Mouse (Mus musculus) right cerebral cortex, postnatal 36 days (tissue): ENCODE results near the gene Mst1.

Experiments
- DNase-seq, 2 experiments: peaks; one replicate each; pipeline ENCODE4 v3.0.0; 2022; ENCODE audit warnings: low spot score in 2 of 2, mixed read lengths in 1 of 2

The Mst1 gene

DNA sequence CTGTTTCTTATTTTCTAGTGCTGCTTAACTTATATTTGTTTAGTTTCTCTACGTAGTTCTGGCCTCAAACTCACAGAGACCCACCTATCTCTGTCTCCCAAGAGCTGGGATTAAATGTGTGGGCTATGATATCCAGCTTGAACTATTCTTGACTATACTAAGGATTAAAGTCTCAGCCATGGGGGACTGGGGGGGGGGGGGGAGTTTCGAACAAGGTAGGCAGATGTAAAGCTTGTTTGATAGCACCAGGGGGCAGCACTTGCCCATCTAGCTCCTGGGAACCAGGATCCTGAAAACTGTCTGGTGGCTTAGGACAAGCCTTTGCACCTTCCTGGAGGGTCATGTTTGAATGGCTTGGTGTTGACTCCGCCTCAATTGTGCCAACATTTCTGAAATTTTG lies 15.3 kb downstream of the Mst1 start:
- DNase-seq: no peak

DNA sequence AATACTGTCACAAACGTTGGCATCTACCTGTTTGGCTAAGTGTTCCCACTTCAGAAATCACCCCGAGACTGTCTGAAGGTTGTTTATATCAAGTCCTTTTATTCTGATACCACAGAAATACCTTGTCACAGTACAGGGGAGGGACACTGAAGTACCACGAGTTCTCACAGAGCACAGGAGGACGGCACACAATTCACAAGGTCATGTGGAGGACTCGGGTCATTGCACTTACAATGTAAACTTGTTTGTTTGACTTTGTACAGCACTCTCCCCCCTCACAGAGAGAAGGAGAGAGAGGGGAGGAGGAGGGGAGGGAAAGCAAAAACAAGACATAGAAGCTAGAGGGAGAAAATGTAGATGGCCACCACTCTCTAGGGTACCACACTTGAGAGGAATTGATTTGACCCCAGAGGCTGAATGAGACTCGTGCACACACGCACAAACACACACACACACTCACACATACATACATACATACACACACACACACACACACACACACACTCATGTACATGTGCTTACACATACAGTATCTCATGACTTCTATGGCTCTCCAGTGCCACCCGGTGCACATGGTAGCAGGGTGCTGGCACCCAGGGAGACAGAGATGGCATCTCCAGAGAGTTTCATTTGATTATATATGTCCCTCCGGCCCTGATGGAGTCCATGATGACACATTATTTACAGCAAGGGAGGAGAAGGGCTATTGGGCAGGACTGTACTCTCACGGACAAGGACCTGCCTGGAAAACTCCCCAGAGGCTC lies 15.9 kb downstream of the Mst1 start:
- DNase-seq: no peak

DNA sequence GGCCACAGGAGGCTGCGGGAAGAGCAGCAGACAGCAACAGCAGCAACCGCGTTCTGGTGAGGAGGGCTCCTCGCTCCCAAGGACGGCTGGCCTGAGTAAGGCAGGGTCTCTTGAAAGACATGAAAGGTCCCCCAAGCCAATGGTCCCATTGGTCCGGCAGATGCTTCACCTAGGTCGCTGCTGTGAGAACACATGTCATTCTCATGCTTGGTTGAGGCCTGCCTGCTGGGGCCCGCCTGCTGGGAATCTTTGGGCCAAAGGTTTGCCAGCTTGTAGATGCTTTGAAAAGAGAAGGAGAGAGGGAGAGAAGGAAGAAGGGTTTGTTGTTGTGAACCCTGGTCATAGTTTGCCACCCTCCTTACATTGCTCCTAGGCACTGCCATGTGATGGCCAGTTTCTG lies 19.4 kb downstream of the Mst1 start:
- DNase-seq: no peak

DNA sequence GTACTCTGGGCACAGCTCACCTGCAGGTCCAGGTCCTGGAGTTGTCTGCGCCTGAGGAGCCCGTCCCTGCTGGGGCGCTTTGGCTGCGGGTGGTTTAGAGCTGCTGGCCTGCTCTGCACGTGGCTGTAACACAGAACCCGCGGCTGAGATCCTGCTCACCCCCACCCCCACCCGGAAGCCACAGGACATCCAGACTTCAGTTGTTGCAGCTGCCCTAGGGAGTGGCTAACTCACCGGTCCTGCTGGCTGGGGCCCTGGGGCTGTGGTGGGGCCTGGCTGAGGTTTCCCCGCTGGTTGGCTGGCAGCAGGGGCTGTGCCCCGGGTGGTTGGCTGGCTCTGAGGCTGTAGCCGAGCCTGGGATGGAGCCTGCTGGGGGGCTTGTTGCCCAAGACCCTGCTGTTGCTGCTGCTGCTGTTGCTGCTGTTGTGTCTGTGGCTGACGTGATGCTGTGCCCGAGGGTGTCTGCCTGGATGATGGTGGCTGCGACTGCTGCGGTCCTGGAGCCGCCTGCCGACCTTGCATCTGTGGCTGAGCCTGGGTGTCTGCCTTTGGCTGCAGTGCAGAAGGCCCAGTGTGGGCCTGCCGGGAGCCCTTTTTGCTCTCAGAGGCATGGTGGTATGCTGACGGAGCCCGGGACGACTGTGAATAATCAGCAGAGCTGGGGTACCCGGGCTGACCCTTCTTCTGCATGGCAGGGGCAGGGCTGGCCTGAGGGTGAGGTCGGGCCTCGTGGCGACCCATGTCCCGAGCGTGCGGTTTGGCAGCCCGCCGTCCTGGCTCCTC lies 24.7 kb downstream of the Mst1 start:
- DNase-seq: no peak

DNA sequence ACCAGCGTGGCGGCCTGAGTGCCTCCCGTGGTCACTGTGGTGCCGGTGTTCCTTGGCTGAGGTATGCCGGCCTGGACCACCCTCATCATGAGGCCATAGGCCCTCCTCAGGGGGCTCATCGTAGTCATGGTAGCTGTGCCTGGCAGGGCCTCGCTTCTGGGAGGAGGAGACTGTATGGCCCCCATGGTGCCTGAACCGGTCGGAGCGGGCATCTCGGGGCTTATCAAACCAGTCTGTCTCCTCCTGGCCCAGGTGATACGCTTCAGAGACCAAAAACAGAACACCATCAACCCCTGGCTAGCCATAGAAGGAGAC lies 25.3 kb downstream of the Mst1 start:
- no peak for DNase-seq

DNA sequence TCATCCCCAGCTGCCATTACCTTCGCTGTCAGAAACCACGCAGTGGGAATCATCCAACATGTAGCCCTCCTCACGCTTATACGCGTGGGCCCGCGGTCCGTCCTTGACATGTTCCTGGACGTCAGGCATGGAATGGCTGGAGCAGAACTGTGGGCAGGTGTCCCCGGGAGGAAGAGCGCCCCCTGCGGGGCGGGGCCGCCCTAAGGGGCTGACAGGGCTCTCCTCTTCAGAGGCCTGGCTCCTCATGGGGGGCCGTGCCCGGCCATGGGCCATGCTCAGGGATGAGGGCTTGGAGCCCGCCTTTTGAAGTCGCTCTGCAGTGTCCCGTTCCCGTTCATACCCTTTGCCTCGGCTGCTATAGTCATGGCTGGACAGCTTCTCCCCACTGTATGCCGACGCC lies 25.9 kb downstream of the Mst1 start:
- no peak for DNase-seq

DNA sequence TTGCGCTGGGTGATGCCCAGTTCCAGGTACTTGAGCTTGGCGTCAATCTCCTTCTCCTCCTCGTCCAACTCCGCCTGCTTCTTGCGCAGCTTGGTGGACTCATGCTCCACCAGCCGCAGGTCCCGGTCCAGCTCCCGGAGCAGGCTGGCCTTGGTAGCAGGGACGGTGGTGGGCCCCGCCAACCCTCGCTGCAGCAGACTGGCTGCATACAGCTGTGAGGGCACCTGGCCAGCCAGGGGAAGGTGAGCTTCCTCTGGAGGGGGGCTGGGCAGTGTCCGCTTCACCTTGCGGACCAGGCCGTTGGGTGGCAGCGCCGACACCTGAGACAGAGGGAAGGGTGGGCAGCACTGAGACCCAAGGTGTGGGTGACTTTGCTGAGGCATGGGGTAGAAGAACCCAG lies 27.6 kb downstream of the Mst1 start:
- no peak for DNase-seq

DNA sequence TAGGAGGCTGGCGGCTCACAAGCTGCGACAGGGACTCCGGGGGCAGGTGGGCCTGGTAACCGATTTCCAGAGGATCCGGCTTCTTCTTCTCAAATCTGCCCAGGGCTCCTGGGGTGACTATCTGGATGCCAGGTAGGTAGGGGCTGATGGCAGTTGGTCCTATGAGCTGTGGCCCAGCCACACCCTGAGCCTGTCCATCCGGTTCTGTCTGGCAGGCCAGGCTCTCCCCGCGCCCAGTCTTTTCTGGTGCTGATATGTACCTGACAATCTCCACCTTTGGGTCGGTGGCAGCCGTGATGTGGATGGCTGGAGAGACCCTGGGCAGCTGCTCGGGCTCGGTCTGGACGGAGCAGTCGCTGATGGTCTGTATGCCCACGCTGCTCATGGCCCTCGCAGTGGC lies 29.9 kb downstream of the Mst1 start:
- DNase-seq: no peak

DNA sequence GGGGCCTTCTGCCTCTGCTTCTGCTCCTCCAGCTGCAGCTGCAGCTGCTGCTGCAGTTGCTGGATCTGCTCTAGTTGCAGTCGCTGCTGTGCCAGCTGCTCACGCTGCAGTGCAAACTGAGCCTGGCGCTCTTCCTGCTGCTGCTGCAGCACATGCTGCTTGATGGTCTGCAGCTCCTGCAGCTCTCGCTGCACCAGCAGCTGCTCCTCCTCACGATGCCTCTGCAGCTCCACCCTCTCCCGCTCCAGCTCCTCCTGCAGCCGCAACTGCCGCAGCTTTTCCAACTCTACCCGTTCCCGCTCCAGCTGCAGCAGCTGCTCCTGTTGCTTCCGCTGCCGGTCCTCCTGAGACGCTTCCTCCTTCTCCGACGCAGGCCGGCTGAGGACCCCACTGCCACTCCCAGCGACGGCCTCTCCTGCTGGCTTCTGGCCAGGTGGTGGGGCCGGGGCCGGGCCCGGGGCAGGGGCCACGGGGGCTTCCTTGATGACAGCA lies 30.9 kb downstream of the Mst1 start:
- no peak for DNase-seq

DNA sequence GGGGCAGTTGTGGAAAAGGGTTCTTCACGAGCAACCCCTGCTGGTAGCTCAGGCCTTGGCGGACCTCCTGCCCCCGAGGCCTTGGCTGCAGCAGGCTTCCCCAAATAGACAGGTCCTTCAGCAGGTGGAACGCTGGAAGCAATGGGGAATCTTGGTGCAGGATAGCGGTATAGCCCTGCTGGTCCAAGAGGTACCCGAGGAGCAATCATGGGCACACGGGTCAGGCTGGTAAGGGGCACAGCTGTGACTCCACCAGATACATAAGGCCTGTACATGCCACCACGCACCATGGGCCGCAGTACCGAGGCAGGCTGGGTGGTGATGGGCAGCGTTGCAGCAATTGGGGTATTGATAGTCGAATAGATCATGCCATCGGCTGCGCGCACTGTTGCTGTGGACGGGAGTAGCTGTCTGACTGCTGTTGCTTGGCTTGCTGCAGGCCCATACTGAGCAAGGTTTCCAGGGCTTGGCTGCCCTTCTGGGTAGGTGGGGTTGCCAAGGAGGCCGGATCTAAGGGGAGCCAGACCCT lies 31.4 kb downstream of the Mst1 start:
- no peak for DNase-seq

DNA sequence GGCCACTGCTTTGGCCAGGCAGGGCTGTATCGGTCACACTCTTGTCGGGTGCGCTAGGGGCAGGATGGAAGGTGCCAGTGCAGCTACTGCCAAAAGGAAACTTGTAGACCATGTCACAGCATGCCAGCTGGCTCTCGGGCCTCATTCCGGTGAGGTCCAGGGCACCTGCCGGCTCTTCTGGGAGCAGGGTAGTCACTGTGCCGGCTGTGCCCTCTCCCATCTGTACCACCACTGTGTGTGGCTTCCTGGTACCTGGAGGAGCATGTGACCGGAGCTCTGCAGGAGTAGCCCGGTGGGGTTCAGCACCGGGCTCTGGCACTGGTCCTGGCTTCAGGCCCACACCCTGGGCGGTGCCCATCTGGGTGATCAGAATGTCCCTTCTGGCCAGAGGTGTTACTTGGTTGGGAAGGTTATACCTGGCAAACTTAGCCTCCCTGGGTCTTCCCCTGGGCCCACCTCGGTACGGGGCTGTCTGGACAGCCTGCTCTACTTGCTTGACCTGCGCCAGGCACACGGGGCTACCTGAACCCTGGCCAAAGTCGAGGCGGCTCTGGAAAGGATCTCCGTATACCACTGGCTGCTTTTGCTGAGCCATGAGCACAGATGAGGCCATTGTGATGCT lies 32.6 kb downstream of the Mst1 start:
- DNase-seq: no peak

DNA sequence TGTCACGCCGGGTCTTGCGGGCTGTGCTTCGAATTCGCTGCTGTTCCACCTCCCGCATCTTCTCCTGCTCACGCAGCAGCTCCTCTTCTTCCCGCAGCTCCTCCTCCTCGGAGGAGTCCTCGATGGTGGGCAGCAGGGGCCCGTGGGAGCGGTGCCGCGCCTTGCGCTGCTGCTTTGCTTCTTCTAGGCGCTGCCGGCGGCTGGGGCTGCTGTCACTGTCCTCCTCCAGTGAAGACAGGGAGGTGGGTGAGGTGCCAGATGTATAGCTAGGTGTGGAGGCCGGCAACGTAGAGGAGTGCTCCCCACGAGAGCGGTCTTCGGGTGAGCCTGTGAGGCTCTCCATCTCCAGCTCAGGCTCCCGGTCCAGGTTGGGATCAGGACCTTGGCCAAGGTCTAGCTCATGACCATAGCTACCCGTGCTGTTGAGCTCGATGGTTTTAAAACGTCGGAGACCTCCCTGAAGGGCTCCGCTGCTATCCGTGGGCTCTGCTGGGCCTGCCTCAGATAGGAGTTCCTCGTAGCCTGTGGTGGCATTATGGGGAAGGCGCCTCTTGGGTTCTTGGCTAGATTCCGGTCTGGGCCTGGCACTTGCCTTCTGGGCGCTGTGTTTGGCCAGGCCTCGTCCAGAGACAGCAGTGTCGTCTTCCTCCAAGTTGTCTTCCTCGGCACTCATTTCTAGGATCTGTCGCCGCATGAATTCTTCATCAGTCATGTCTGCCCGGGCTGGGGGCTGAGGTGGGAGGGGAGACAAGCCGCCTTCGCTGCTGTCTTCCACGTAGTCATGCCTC lies 35.2 kb downstream of the Mst1 start:
- peak; percentile 62 to 73 for DNase-seq

DNA sequence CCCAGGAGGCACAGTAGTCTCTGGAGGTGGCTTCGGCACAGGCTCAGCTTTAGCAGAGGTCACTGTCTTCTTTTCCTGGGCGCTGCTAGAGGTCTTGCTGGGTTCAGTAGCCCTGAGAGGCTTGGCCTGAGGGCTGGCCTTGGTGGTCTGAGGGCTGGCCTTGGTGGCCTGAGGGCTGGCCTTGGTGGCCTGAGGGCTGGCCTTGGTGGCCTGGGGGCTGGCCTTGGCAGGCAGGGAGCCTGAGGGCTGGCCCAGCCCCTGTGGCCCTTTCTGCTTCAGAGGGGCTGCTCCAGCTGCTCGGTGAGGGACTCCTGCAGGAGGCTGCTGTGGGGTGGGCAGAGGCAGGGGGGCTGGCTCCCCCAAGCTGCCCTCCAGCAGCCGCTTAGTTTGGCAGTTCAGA lies 36.9 kb downstream of the Mst1 start:
- no peak for DNase-seq

DNA sequence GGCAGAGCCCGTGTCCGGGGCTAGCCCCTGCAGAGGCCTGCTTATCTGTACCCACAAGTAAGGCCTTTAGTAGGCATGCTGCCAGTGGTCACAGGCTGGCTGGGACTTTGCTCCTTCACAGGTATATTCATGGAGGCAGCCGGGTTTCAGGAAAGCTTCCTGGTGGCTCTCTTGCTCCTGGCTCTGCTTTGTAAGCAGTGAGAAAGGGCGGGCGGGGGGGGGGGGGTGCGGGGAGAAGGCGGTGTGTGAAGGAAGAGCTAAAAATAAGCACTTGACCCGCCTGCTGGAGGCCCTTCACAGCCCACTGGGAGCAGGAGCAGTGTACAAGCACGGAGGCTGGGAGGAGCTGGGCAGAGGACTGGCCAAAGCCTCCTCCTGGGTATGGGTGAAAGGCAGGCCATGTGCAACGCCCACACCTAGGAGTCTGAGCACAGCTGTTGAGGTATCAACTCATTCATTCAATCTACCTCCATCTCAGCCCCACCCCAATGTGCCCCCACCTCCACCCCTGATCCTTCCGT lies 39.7 kb downstream of the Mst1 start:
- DNase-seq: no peak

DNA sequence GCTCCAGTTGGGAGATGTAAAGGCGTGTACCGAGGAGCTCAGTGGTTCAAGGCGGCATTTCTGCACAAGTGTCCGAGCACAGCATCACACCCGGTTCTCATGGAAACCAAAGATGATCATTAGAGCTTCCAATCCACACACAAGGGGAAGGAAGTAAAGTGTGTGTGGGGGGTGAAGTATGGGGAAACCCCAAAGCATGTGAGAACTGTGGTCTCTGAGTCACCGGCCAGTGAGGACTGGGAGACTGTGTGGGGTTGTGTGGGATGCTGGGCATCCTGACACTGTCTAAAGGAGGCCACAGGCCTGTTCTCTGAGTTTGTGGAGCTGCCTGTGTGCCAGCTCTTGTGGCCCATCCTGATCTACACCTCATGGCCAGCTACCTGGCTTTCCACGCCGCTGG lies 40.4 kb downstream of the Mst1 start:
- DNase-seq: no peak

DNA sequence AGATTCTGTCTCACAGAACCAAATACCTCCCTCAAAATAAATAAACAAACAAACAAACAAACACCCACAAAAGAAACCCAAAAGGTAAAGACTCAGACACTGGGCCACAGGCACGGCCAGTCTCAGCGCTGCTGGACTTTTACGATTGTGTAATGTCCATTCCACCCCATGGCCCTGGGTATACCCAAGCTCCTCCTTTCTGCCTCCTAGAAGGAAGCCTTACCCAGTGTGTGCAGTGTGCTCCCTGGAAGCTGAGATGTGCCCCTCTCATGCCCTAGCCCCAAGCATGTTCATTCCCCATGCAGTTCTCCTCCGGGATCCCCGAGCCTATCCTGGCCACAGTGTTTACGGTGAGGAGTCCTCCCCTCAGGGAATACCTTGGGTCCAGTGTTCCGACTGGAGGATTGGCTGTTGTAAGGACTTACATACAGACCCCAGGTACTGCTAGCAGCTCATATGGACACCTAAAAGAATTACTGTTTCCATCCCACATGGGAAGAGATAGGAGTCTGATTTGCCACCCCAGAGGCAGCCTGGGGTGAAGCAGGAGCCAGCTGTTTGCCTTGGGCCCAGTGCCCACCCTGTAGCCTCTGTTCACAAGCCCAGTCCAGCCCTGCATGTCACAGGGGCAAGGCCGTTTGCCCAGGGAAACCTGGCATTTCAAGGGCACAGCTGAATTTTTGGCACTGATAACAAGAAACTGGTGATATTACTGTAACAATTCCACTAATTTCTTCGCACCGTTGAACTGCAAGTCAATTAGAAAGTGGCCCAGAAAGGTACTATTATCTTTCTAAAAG lies 41.1 kb downstream of the Mst1 start:
- DNase-seq: no peak

DNA sequence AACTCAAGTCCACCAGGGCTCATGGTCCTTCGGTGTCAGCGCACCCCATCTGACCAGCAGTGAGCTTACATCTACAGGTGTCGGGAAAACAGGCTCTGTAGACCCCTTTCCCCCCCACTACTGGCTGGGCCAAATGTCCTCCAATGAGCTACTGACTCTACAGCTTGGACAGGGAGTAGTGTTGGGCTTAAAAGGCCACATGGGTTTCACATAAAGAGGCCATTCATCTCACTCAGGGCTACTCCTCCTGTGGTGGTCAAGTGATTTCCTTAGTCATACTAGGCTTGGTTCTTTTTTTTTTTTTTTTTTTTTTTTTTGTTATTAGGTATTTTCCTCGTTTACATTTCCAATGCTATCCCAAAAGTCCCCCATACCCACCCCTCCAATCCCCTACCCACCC lies 43.7 kb downstream of the Mst1 start:
- no peak for DNase-seq

DNA sequence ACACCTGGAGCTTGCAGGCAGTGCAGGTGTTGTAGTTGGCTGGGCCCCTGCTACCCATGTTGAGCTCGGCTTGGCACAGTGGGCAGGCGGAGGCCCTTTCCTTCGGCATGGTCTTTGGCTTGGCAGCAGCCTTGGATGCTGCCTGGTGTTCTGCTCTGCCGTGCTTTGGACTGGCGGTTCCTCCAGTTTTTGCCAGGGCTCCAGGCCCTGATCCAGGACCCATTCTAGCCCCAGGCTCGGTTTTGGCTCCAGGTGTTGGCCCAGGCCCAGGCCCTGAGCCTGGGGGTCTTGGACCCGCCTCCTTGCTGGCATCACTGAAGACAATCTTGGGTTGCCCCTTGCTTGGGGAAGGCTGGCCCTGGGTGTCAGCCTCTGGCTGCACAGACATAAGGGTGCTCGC lies 45.5 kb downstream of the Mst1 start:
- DNase-seq: no peak

DNA sequence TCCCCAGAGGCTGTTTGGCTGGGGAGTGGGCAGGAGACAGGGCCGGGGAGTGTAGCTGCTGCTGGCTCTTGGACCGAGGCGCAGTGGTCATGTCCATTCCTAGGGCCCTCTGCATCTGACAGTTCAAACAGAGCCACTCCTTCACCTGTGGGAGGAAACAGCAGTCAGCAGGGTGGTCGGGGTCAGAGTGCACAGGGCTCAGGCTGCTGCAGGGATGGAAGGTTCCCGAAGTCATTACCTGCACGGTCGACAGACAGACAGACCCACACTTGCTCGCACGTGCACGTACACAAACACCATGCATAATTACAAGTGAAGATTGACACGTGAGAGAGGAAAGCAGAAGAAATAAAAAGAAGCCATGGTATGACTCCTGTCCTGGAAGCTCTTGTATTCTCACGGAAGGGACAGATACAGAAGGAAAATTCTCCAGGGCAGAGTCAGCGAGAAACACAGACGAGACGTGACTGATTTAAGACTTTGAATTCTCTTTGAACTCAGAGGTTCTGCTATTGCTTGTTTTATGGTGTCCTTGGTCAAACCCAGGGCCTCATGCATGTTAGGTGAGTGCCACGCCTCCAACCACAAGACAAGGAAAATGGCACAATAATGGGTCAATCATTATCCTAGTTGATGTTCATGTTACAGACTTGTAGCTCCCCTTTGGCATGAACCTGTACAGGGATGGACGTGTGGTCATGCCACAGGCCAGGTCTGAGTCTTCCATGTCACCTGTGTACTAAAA lies 46.4 kb downstream of the Mst1 start:
- no peak for DNase-seq

DNA sequence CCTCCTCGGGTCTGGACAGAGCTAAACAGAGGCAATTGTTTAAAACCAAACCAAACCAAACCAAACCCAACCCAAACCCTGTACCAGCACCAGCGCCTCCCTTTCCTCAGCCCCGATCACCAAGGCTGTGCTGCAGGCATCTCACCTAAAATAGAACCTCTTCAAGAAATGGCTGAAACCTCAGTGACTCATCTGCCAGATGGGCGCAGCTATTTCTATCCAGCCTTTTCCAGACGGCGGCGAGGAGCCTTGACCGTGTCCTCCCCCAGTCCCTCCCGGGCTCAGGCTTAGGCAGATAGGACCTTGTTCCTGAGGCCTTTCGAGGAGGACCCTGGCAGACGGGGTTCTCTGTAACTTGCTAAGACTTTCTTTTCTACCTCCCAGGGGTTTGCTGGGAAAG lies 48.0 kb downstream of the Mst1 start:
- DNase-seq: peak; percentile 68 to 85
